Mouse (Mus musculus) kidney, embryonic 16.5 days (tissue): ENCODE results near the gene Olfr30. TPM values are rescaled to one million over a fixed set of nuclear protein-coding genes. Genes with fewer than 3 reads are reported as not detected.
"Not testable (repeated sequence)": the region's sequence is repeated elsewhere in the genome, so short reads cannot be mapped to it uniquely, and the experiment has no call there.

ENCODE experiments used
- ATAC-seq: fragments of 200-750 bp; cut with Nextera tagmentation; 2 replicates; pipeline ENCODE4 v1.8.0; 2017; ENCODE audit warnings: moderate TSS enrichment; ENCODE audit not compliant: low FRiP score, low TSS enrichment
- H3K27ac ChIP-seq: fragments of 300-500 bp; sonication (generic); 2 replicates; pipeline ENCODE4 v1.5.1; 2014; ENCODE audit warnings: low read length
- H3K27me3 ChIP-seq: fragments of 300-500 bp; sonication (generic); 2 replicates; pipeline ENCODE4 v1.6.1; 2014; ENCODE audit warnings: low read length, control low read depth, mixed read lengths; ENCODE audit not compliant: insufficient read depth
- H3K36me3 ChIP-seq: fragments of 300-500 bp; sonication (generic); 2 replicates; pipeline ENCODE4 v1.6.1; 2014; ENCODE audit warnings: low read length, control low read depth, mixed read lengths; ENCODE audit not compliant: insufficient read depth
- H3K4me1 ChIP-seq: fragments of 300-500 bp; sonication (generic); 2 replicates; pipeline ENCODE4 v1.6.1; 2014; ENCODE audit warnings: low read length, control low read depth, mixed read lengths; ENCODE audit not compliant: insufficient read depth
- H3K4me2 ChIP-seq: fragments of 300-500 bp; sonication (generic); replicated peaks from 2 replicates; pipeline ENCODE4 v1.6.1; 2014; ENCODE audit warnings: low read depth, low read length
- H3K4me3 ChIP-seq: fragments of 300-500 bp; sonication (generic); 2 replicates; pipeline ENCODE4 v1.5.1; 2014; ENCODE audit warnings: mild to moderate bottlenecking, low read length
- H3K9ac ChIP-seq: fragments of 300-500 bp; sonication (generic); replicated peaks from 2 replicates; pipeline ENCODE4 v1.6.1; 2014; ENCODE audit warnings: low read length
- H3K9me3 ChIP-seq: fragments of 300-500 bp; sonication (generic); 2 replicates; pipeline ENCODE4 v1.6.1; 2016; ENCODE audit warnings: low read length, control low read depth
- WGBS: fragments of 180-500 bp; shearing (Covaris S2); extraction: QIAGEN DNeasy Blood & Tissue Kit; methylation state at CpG from one replicate; pipeline ENCODE4 v1.1.7; 2014; 5-methylcytosine and 5-hydroxymethylcytosine counted together
- polyA plus RNA-seq: library from polyadenylated mRNA; unstranded; fragments of >200 nt; fragmentation: Nextera tagmentation; extraction: Ambion mirVana; gene quantifications from 2 replicates; pipeline ENCODE4 v1.2.1, GENCODE M21; 2015

Gene Olfr30
- polyA plus RNA-seq: not detected in 2 replicates

DNA sequence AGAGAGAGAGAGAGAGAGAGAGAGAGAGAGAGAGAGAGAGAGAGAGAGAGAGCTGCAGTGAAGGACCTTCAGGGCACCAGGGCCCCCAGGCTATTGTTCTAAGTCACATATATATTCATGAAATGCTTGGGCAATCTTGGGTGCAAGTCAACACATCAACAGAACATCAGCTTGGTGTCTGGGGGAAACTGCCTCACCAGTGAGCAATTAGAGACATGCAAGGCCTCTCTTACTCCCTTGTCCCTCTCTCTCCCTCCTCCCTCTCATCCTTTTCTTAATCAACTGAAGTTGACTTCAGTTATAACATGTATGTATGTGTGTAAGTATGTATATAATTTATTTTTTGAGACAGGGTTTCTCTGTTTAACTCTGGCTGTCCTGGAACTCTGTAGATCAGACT, at the start of gene Olfr30:
TSS of gene Olfr30 (minus strand) at position 101 of the 400 bp plus-strand sequence.
- no peak within 1 kb of the TSS for H3K27ac ChIP-seq
- H3K9ac ChIP-seq: no peak within 1 kb of the TSS
- H3K4me2 ChIP-seq: no peak within 1 kb of the TSS
- H3K9me3 ChIP-seq: no peaks in the 10 kb centered on the region
- H3K4me1 ChIP-seq: no peaks in the 10 kb centered on the region
- no peak within 1 kb of the TSS for H3K4me3 ChIP-seq
- H3K36me3 ChIP-seq: no peaks in the 10 kb centered on the region
- no peaks in the 10 kb centered on the region for H3K27me3 ChIP-seq
- no peak for ATAC-seq

DNA sequence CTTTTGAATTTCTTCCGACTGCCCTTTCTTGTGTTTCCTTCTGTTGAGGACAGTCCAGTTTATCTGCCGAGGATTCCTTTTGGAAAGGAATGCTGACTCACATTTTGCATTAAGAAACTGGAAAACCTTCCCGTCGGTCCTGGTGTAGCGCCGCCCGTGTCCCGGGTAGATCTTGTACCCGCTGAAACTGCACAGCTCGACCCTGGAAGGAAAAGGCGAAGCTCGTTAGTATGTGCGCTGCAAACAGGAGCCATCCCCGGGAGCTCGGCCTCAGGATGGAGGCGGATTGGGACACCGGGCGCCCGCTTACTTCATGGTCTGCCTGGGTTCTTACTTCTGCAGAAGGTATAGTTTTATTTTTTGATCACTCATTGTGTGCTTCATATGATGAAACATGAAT, 47.0 kb upstream of the Olfr30 start:
- not testable (repeated sequence) for H3K4me3 ChIP-seq, ATAC-seq, H3K9ac ChIP-seq, H3K27me3 ChIP-seq, H3K4me2 ChIP-seq, H3K36me3 ChIP-seq, H3K9me3 ChIP-seq, H3K27ac ChIP-seq, H3K4me1 ChIP-seq
- WGBS: 91% methylated on average over 19 of the region's 19 CpGs

- H3K4me2 ChIP-seq, H3K9me3 ChIP-seq, H3K27ac ChIP-seq, H3K9ac ChIP-seq, H3K4me1 ChIP-seq, H3K36me3 ChIP-seq, H3K27me3 ChIP-seq, ATAC-seq, H3K4me3 ChIP-seq: not testable (repeated sequence)
Measured at GRCm38 (mm10) chr11:58502472-58502871, 40.4 kb upstream of the Olfr30 start, which contains the start of gene Olfr331. TSS of gene Olfr331 (minus strand) at chr11:58502572.

GRCm38 (mm10) chr11:58499290-58499689, 37.2 kb upstream of the Olfr30 start:
- H3K36me3 ChIP-seq: no peaks in the 10 kb centered on the region
- ATAC-seq: no peak

DNA sequence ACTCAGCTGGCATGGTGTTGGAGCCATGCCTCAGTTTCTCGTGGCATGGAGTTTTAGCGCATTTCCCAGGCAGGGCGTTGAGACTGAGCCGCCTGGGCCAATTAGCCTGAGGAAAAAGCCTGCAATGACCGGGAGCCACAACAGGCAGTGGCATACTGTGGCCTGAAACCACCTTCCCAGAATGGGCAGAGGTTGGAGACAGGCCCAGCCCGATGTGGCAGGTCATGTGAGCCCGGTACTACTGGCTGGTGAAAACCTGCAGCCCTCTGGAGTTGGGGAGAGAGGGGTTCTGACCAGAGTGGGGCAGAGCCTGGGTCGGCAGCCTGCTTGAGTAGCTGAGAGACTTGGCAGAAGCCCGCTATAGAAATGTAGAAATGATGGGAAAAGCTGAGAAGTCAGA, 36.7 kb upstream of the Olfr30 start:
- ATAC-seq: no peak
- H3K9me3 ChIP-seq: no peaks in the 10 kb centered on the region
- H3K36me3 ChIP-seq: no peaks in the 10 kb centered on the region
- no peaks in the 10 kb centered on the region for H3K4me1 ChIP-seq
- WGBS: 82% methylated on average over 9 of the region's 9 CpGs
- H3K9ac ChIP-seq: no peak overlapping the region
- H3K4me3 ChIP-seq: no peak overlapping the region
- H3K4me2 ChIP-seq: no peak overlapping the region
- no peak overlapping the region for H3K27ac ChIP-seq
- no peaks in the 10 kb centered on the region for H3K27me3 ChIP-seq

More at GRCm38 (mm10) chr11:58499290-58499689, 37.2 kb upstream of the Olfr30 start:
- H3K4me1 ChIP-seq: no peaks in the 10 kb centered on the region
- H3K9ac ChIP-seq: no peak overlapping the region
- H3K27ac ChIP-seq: no peak overlapping the region
- no peak overlapping the region for H3K4me3 ChIP-seq
- H3K4me2 ChIP-seq: no peak overlapping the region
- WGBS: 46% methylated on average over 3 of the region's 3 CpGs
- no peaks in the 10 kb centered on the region for H3K9me3 ChIP-seq
- H3K27me3 ChIP-seq: no peaks in the 10 kb centered on the region

- Histone ChIP-seq H3K4me1 (no peaks in the 10 kb centered on the region), H3K27ac (no peak within 1 kb of the TSS), H3K4me3 (no peak within 1 kb of the TSS), H3K27me3 (no peaks in the 10 kb centered on the region), H3K9me3 (no peaks in the 10 kb centered on the region), H3K4me2 (no peak within 1 kb of the TSS), H3K36me3 (no peaks in the 10 kb centered on the region), H3K9ac (no peak within 1 kb of the TSS)
- WGBS: 64% methylated on average over 2 of the region's 2 CpGs
- no peak for ATAC-seq
Measured at GRCm38 (mm10) chr11:58492455-58492854, 30.4 kb upstream of the Olfr30 start, which contains the start of gene Olfr332. TSS of gene Olfr332 (minus strand) at chr11:58492555.

DNA sequence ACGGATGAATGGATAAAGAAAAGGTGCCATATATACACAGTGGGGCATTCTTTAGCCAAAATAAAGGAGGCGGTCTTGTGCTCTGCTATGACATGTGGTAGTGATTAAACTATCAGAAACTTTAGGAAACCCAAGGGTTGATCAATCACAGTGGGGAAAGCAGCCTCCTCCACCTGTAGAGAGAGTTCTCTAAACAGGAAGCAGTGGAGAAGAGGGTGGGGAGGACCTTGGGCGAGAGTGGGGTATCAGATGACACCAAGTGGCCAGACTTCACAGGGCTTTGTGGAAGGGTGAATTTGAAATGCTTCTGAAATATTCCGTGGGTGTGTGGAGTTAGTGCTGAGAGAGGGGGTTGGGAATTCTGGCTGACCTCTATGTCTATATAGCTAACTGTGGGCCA, 8.5 kb downstream of the Olfr30 start:
- no peak for ATAC-seq
- no peaks in the 10 kb centered on the region for H3K36me3 ChIP-seq
- no peak overlapping the region for H3K9ac ChIP-seq
- no peaks in the 10 kb centered on the region for H3K4me1 ChIP-seq
- WGBS: 37% methylated on average over 4 of the region's 4 CpGs
- no peaks in the 10 kb centered on the region for H3K27me3 ChIP-seq
- H3K27ac ChIP-seq: no peak overlapping the region
- no peak overlapping the region for H3K4me2 ChIP-seq
- H3K4me3 ChIP-seq: no peak overlapping the region
- H3K9me3 ChIP-seq: no peaks in the 10 kb centered on the region

DNA sequence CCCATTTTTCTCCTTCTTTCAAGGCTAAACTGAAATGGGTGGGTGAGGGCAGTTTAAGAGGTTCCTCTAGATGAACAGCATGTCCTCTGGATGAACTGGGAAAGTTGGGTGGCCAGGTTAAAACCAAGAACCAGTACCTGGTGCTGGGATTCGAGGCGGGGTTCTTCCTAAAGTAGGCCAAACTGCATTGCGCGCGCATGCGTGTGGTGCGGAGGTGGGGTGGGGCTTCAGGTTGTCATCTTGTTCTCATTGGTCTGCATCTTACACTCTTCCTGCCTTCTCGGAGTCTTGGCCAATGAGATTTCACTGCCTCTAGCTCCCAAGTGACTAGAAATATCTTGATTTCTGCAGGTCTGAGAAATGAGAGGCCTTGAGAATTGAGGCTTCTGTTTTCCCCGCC, 9.3 kb downstream of the Olfr30 start, which contains the start of gene Lypd9:
TSS of gene Lypd9 (minus strand) at position 165 of the 400 bp plus-strand sequence.
- Histone ChIP-seq H3K36me3 (no peaks in the 10 kb centered on the region), H3K4me2 (no peak within 1 kb of the TSS), H3K4me3 (no peak within 1 kb of the TSS), H3K4me1 (no peaks in the 10 kb centered on the region), H3K9ac (no peak within 1 kb of the TSS), H3K27me3 (no peaks in the 10 kb centered on the region), H3K9me3 (peaks cover 3% of the 10 kb centered on the region; the same call in 1 of the 2 replicates), H3K27ac (no peak within 1 kb of the TSS)
- ATAC-seq: no peak
- 97% methylated on average over 9 of the region's 9 CpGs for WGBS

DNA sequence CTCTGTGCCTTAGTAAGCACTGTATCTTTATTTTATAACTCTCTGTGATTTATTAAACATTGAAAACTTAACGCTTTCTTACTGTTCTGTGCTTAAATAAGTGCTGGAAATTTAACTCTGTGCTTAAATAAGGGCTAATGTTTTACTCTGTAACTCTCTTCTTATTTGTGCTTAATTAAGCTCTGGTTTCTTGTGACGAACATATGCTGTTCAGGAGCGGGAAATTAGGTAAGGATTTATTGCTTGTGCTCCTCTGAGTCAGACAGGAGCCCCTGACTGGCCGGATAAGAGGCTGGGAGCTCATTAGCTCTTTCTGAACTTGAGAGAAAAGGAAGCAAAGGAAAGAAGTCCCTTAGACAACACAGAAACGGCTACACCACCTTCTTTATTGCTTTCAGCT, 24.2 kb downstream of the Olfr30 start:
- H3K27me3 ChIP-seq: no peaks in the 10 kb centered on the region
- H3K27ac ChIP-seq: no peak overlapping the region
- ATAC-seq: no peak; the same call in 1 of the 2 replicates
- H3K4me1 ChIP-seq: peaks cover 8% of the 10 kb centered on the region
- no peak overlapping the region for H3K9ac ChIP-seq
- H3K36me3 ChIP-seq: no peaks in the 10 kb centered on the region
- no peak overlapping the region for H3K4me2 ChIP-seq
- WGBS: 3% methylated on average over 5 of the region's 5 CpGs
- H3K9me3 ChIP-seq: no peaks in the 10 kb centered on the region
- H3K4me3 ChIP-seq: no peak overlapping the region

DNA sequence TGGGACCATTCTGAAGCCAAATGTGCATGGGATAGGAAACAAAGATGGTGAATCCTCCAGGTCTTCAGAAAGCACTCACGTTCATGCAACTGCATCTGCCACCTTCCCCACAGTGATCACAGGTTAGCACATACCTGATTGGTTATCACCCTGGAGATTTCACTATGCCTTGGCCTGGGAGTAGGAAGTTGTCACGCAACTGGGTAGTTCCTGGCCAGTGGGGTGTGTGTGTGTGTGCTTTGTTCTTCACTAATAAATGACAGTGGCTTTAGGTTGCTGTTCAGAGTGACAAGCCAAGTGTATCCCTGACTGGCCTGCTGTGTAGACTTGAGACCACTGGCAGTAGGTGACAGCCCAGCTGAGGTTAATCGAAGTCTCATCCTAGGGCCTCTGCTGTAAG, 29.8 kb downstream of the Olfr30 start, which contains the start of gene Gm12253:
TSS of gene Gm12253 (plus strand) at position 301 of the 400 bp plus-strand sequence.
- no peak within 1 kb of the TSS for H3K9ac ChIP-seq
- peaks cover under 1% of the 10 kb centered on the region; the same call in 1 of the 2 replicates for H3K4me1 ChIP-seq
- WGBS: 90% methylated on average over 3 of the region's 3 CpGs
- H3K4me2 ChIP-seq: no peak within 1 kb of the TSS
- H3K4me3 ChIP-seq: no peak within 1 kb of the TSS
- no peaks in the 10 kb centered on the region for H3K27me3 ChIP-seq
- H3K9me3 ChIP-seq: no peaks in the 10 kb centered on the region
- H3K27ac ChIP-seq: no peak within 1 kb of the TSS
- no peaks in the 10 kb centered on the region for H3K36me3 ChIP-seq
- ATAC-seq: no peak
